ENCODE assay signal across 11 mouse cellular contexts in the genomic region with DNA sequence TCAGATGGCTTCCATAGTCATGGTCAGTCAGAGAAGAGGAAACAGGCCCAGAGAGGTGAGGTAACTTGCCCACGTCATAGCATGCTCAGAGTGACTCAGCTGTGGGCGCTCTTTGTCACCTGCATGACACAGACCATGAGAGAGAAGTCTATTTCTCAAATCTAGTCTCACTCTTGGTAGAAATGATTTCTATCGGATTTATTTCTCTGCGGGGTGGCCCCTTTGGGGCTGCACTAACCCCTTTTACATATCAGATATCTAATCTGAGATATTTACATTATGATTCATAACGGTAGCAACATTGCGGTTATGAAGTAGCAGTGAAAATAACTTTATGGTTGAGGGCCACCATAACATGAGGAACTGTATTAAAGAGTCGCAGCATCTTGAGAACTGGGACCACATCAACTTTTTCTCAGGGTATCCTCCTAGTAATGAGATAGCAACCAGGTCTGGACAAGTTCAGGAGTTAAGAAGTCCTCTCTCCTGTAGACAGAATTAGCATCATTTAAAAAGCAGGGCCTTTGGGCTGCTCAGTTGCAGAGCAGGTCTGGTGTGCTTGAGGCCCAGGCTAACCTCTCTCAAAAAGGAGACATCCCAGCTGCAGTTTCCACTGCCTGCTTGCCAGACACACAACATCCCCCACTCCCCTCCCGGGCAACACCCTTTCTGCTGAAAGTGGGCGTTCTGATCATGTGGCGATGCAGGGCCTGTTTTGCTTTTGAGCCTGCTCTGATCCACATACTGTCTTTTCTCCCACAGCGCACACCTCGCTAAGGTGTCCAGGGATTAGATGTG. TPM values are rescaled to one million over a fixed set of nuclear protein-coding genes. Genes with fewer than 3 reads are reported as not detected.
DNase-seq lines count a peak whose midpoint lies in the region; ATAC-seq and TF ChIP-seq lines count a peak whose summit lies in the region.
"Had no signal": no experiment of that assay in that cellular context is flagged by ENCODE, and none has a peak within 500 bp of the region (broad histone marks: within the 10 kb centered on the region; RNA-seq: fewer than 3 reads in every experiment).

No protein-coding gene starts in this region.

- H3K4me1 ChIP-seq in heart, embryonic 10.5 days: peaks cover 67% of the 10 kb centered on the region
- peaks cover 38% of the 10 kb centered on the region for H3K4me1 ChIP-seq in embryonic facial prominence, embryonic 14.5 days (ENCODE audit: control insufficient read depth, insufficient read depth, low read length)

- no peak overlapping the region for H3K4me3 ChIP-seq in heart, embryonic 10.5 days
- no peak overlapping the region for H3K4me3 ChIP-seq in embryonic facial prominence, embryonic 14.5 days (ENCODE audit: low read depth, low read length)
- H3K4me3 ChIP-seq in myocyte: no peak overlapping the region
- H3K4me3 ChIP-seq: embryonic facial prominence, embryonic 12.5 days had no signal

- no peaks in the 10 kb centered on the region for H3K9me3 ChIP-seq in heart, embryonic 10.5 days
- no peaks in the 10 kb centered on the region for H3K9me3 ChIP-seq in embryonic facial prominence, embryonic 14.5 days (ENCODE audit: control insufficient read depth, low read length)
- H3K9me3 ChIP-seq: embryonic facial prominence, embryonic 12.5 days had no signal

- H3K79me2 ChIP-seq in myocyte (ENCODE audit: control insufficient read depth, insufficient read depth): peaks cover 69% of the 10 kb centered on the region

- peak overlapping the region; percentile 74; the same call in 1 of the 2 replicates for H3K27ac ChIP-seq in heart, embryonic 10.5 days
- peak overlapping the region; percentile 54 for H3K27ac ChIP-seq in embryonic facial prominence, embryonic 14.5 days (replicated peaks; ENCODE audit: low read depth, low read length)
- H3K27ac ChIP-seq: embryonic facial prominence, embryonic 12.5 days had no signal

- no peak for DNase-seq in heart, embryonic 10.5 days (ENCODE audit: low spot score)
- no peak for DNase-seq in heart, postnatal 25 days (ENCODE audit: low spot score)
- DNase-seq in CD4-positive helper T cell, adult 2 months (ENCODE audit: low read depth, low spot score): peak; percentile 78
- no peak for DNase-seq in embryonic facial prominence, embryonic 14.5 days (ENCODE audit: low spot score)
- DNase-seq in left cerebral cortex, postnatal 36 days (ENCODE audit: low spot score in 2 of 2): no peak
- DNase-seq in right cerebral cortex, postnatal 10 days (ENCODE audit: low spot score in 2 of 2): no peak
- DNase-seq in gastrocnemius, adult 8-10 months (ENCODE audit: low spot score in 2 of 2): no peak

- WGBS in heart, embryonic 10.5 days: 84% methylated on average over 12 of the region's 12 CpGs
- WGBS in embryonic facial prominence, embryonic 14.5 days: 72% methylated on average over 12 of the region's 12 CpGs

- H3K4me2 ChIP-seq in embryonic facial prominence, embryonic 14.5 days (ENCODE audit: low read depth, low read length): no peak overlapping the region
- H3K4me2 ChIP-seq in myocyte (ENCODE audit: low read depth): peak overlapping the region; percentile 96
- H3K4me2 ChIP-seq: embryonic facial prominence, embryonic 12.5 days had no signal

- H3K9ac ChIP-seq in embryonic facial prominence, embryonic 14.5 days (ENCODE audit: low read depth, low read length): no peak overlapping the region
- H3K9ac ChIP-seq: embryonic facial prominence, embryonic 12.5 days had no signal

- no peaks in the 10 kb centered on the region for H3K36me3 ChIP-seq in heart, embryonic 10.5 days
- H3K36me3 ChIP-seq in embryonic facial prominence, embryonic 14.5 days (ENCODE audit: control insufficient read depth, insufficient read depth, low read length): no peaks in the 10 kb centered on the region
- no peaks in the 10 kb centered on the region for H3K36me3 ChIP-seq in myocyte (ENCODE audit: control insufficient read depth, insufficient read depth)
- H3K36me3 ChIP-seq: embryonic facial prominence, embryonic 12.5 days had no signal

- peaks cover 33% of the 10 kb centered on the region for H3K27me3 ChIP-seq in heart, embryonic 10.5 days (ENCODE audit: insufficient read depth, poor library complexity, severe bottlenecking)
- no peaks in the 10 kb centered on the region for H3K27me3 ChIP-seq in embryonic facial prominence, embryonic 14.5 days (replicated peaks; ENCODE audit: control insufficient read depth, insufficient read depth, low read length)
- H3K27me3 ChIP-seq in myocyte (ENCODE audit: control insufficient read depth, insufficient read depth, insufficient read length): no peaks in the 10 kb centered on the region
- H3K27me3 ChIP-seq: embryonic facial prominence, embryonic 12.5 days; Patski had no signal

- 0 out of 2 replicates have a peak, but pooled peaks have one; percentile 16 for ATAC-seq in embryonic facial prominence, embryonic 14.5 days (ENCODE audit: low read depth)
- ATAC-seq: intestine, postnatal 0 days; Patski had no signal

- no peak overlapping the region for H3ac ChIP-seq in myocyte (ENCODE audit: control insufficient read depth, insufficient read length)

- no peak for TF ChIP-seq POLR2A in myocyte (IDR thresholded peaks at IDR 0.05; ENCODE audit: insufficient read length, low read depth)

- intact Hi-C loops in heart, postnatal 25 days (cut with DNase I): no loop called here
- intact Hi-C loops in left cerebral cortex, postnatal 36 days (cut with DNase I): no loop called here

TF ChIP-seq in myocyte, 11 proteins besides CTCF, POLR2A, EP300 and RAD21:
- TF ChIP-seq REST (IDR thresholded peaks at IDR 0.05; ENCODE audit: insufficient read depth, insufficient read length) (no peak), USF1 (IDR thresholded peaks at IDR 0.05; ENCODE audit: low read depth) (peak; percentile 34)

RNA-seq across cellular contexts. Expression of a gene that starts 10.9 kb away (rescaled TPM):
- 70.2 and 73.2 TPM in 2 replicates for polyA plus RNA-seq in heart, embryonic 10.5 days (2016; fragmentation: Nextera tagmentation; extraction: Ambion mirVana)
- total RNA-seq in heart, postnatal 25 days (2021): 10 to 100 TPM; 57.5 to 63.4 TPM
- 241 and 245 TPM in 2 replicates for polyA plus RNA-seq in embryonic facial prominence, embryonic 14.5 days (2014; fragmentation: Nextera tagmentation; extraction: Ambion mirVana)
- 216 TPM for polyA plus RNA-seq in myocyte (2012; fragmentation: generic; extraction: Trizol)
- total RNA-seq in left cerebral cortex, postnatal 36 days (2021): 10 to 100 TPM; 42.0 to 54.3 TPM
- total RNA-seq in gastrocnemius, adult 8-10 months (2022): 10 to 100 TPM; 10.5 to 19.3 (median 15.0) TPM
